Comparison of ENCODE assay signal across 9 mouse cellular contexts in genomic region chr6:135441126-135441871, GRCm38 (mm10).
DNase-seq lines count a peak whose midpoint lies in the region; ATAC-seq and TF ChIP-seq lines count a peak whose summit lies in the region.
"Had no signal": no experiment of that assay in that cellular context is flagged by ENCODE, and none has a peak within 500 bp of the region (broad histone marks: within the 10 kb centered on the region; RNA-seq: fewer than 3 reads in every experiment).

No protein-coding gene starts in this region.

- TF ChIP-seq EP300 in lung, postnatal 0 days (IDR thresholded peaks at IDR 0.05), result no peak

- no peak for TF ChIP-seq CTCF in lung, embryonic 14.5 days (IDR thresholded peaks at IDR 0.05; ENCODE audit: low read depth)
- TF ChIP-seq CTCF in lung, postnatal 0 days (IDR thresholded peaks at IDR 0.05), result no peak
- TF ChIP-seq CTCF in layer of hippocampus, adult 2 months (conservative IDR thresholded peaks at IDR 0.05), result no peak

- WGBS in lung, embryonic 14.5 days, result 61% methylated on average over 11 of the region's 11 CpGs
- 67% methylated on average over 11 of the region's 11 CpGs for WGBS in lung, postnatal 0 days
- 71% methylated on average over 11 of the region's 11 CpGs for WGBS in midbrain, embryonic 11.5 days

- no peak overlapping the region for H3K27ac ChIP-seq in lung, embryonic 14.5 days (ENCODE audit: low read depth)
- H3K27ac ChIP-seq in lung, postnatal 0 days (ENCODE audit: low read length), result no peak overlapping the region
- peak overlapping the region; percentile 89 for H3K27ac ChIP-seq in layer of hippocampus, adult 2 months
- 0 out of 2 replicates have a peak overlapping the region, but pooled peaks have one; percentile 31 for H3K27ac ChIP-seq in midbrain, embryonic 11.5 days (ENCODE audit: low read depth, low read length)

- no peaks in the 10 kb centered on the region for H3K36me3 ChIP-seq in lung, embryonic 14.5 days (ENCODE audit: insufficient read depth)
- H3K36me3 ChIP-seq in lung, postnatal 0 days (ENCODE audit: insufficient read depth, low read length), result no peaks in the 10 kb centered on the region
- H3K36me3 ChIP-seq in midbrain, embryonic 11.5 days (ENCODE audit: control insufficient read depth, insufficient read depth, low read length), result no peaks in the 10 kb centered on the region

- no peak for ATAC-seq in lung, embryonic 14.5 days (ENCODE audit: insufficient read depth)
- no peak for ATAC-seq in lung, postnatal 0 days
- ATAC-seq in midbrain, embryonic 11.5 days (ENCODE audit: low FRiP score), result peak; percentile 65
- no peak for ATAC-seq in CD4-positive, CD25-positive, alpha-beta regulatory T cell, adult 4 months

- peak; percentile 26 for DNase-seq in lung, embryonic 14.5 days
- DNase-seq in lung, postnatal 0 days (ENCODE audit: low spot score), result no peak
- DNase-seq in layer of hippocampus, adult 2 months (ENCODE audit: low spot score in 2 of 2), result peak; percentile 79 to 82
- no peak for DNase-seq in midbrain, embryonic 11.5 days (ENCODE audit: low spot score, missing footprints)
- DNase-seq in ovary, postnatal 10 days (ENCODE audit: low spot score), result no peak
- no peak for DNase-seq in cerebellum, adult 11-12 months
- DNase-seq in kidney, postnatal 14 days, result no peak
- DNase-seq: lung, postnatal 36 days had no signal

- H3K4me1 ChIP-seq in lung, embryonic 14.5 days (ENCODE audit: insufficient read depth), result no peaks in the 10 kb centered on the region
- H3K4me1 ChIP-seq in lung, postnatal 0 days (ENCODE audit: insufficient read depth, low read depth, low read length), result no peaks in the 10 kb centered on the region; the same call in 1 of the 2 replicates
- H3K4me1 ChIP-seq in midbrain, embryonic 11.5 days (ENCODE audit: control insufficient read depth, insufficient read depth, low read length), result peaks cover 5% of the 10 kb centered on the region

- no peaks in the 10 kb centered on the region; the same call in 1 of the 2 replicates for H3K9me3 ChIP-seq in lung, embryonic 14.5 days (ENCODE audit: low read depth, low read length)
- no peaks in the 10 kb centered on the region; the same call in 1 of the 2 replicates for H3K9me3 ChIP-seq in lung, postnatal 0 days (ENCODE audit: low read length)
- no peaks in the 10 kb centered on the region; the same call in 1 of the 2 replicates for H3K9me3 ChIP-seq in midbrain, embryonic 11.5 days (ENCODE audit: control insufficient read depth, low read length)

- H3K4me2 ChIP-seq in lung, embryonic 14.5 days, result no peak overlapping the region
- no peak overlapping the region for H3K4me2 ChIP-seq in lung, postnatal 0 days (replicated peaks; ENCODE audit: low read depth, low read length)
- no peak overlapping the region for H3K4me2 ChIP-seq in midbrain, embryonic 11.5 days

- no peak overlapping the region for H3K9ac ChIP-seq in lung, embryonic 14.5 days
- no peak overlapping the region for H3K9ac ChIP-seq in lung, postnatal 0 days (replicated peaks; ENCODE audit: low read depth)
- H3K9ac ChIP-seq in midbrain, embryonic 11.5 days (ENCODE audit: low read length), result no peak overlapping the region

- H3K27me3 ChIP-seq in lung, embryonic 14.5 days (ENCODE audit: insufficient read depth, low read length), result no peaks in the 10 kb centered on the region
- H3K27me3 ChIP-seq in lung, postnatal 0 days (replicated peaks; ENCODE audit: insufficient read depth, low read length), result no peaks in the 10 kb centered on the region
- no peaks in the 10 kb centered on the region; the same call in 1 of the 2 replicates for H3K27me3 ChIP-seq in midbrain, embryonic 11.5 days (ENCODE audit: control insufficient read depth, insufficient read depth, low read length)

- no peak overlapping the region for H3K4me3 ChIP-seq in lung, embryonic 14.5 days (ENCODE audit: low read depth, low read length)
- H3K4me3 ChIP-seq in lung, postnatal 0 days (ENCODE audit: low read depth, low read length), result no peak overlapping the region
- no peak overlapping the region for H3K4me3 ChIP-seq in layer of hippocampus, adult 2 months
- no peak overlapping the region for H3K4me3 ChIP-seq in midbrain, embryonic 11.5 days (ENCODE audit: low read depth, low read length)

Comparison
In these comparisons a context has a peak if more than half of its experiments do, and no peak if none do; other contexts are left out.
1. DNase-seq: peak in lung, embryonic 14.5 days (single experiment) and layer of hippocampus, adult 2 months (2 of 2); none in lung, postnatal 0 days (single experiment), midbrain, embryonic 11.5 days (single experiment), ovary, postnatal 10 days (single experiment), cerebellum, adult 11-12 months (single experiment) and kidney, postnatal 14 days (single experiment).
2. H3K27ac ChIP-seq: peak in layer of hippocampus, adult 2 months (single experiment) and midbrain, embryonic 11.5 days (single experiment); none in lung, embryonic 14.5 days (single experiment) and lung, postnatal 0 days (single experiment).